Mouse (Mus musculus) kidney, postnatal 0 days (tissue): Measurements from ENCODE around the gene Lad1. TPM values are rescaled to one million over a fixed set of nuclear protein-coding genes. Genes with fewer than 3 reads are reported as not detected.

Experiments used
- ATAC-seq: fragments of 200-750 bp; cut with Nextera tagmentation; replicated peaks from 2 replicates; pipeline ENCODE4 v1.8.0; 2017; ENCODE audit warnings: low read depth, moderate number of reproducible peaks, moderate TSS enrichment, moderate library complexity; ENCODE audit not compliant: low FRiP score
- DNase-seq: peaks from one replicate; pipeline ENCODE4 v3.0.0-alpha.2; 2016; ENCODE audit warnings: low spot score
- H3K27ac ChIP-seq: fragments of 300-500 bp; sonication (generic); 2 replicates; pipeline ENCODE4 v1.5.1; 2014; ENCODE audit warnings: mild to moderate bottlenecking
- H3K27me3 ChIP-seq: fragments of 300-500 bp; sonication (generic); 2 replicates; pipeline ENCODE4 v1.6.1; 2014; ENCODE audit warnings: low read length, mixed read lengths; ENCODE audit not compliant: insufficient read depth
- H3K36me3 ChIP-seq: fragments of 300-500 bp; sonication (generic); 2 replicates; pipeline ENCODE4 v1.6.1; 2014; ENCODE audit warnings: low read length, mixed read lengths; ENCODE audit not compliant: insufficient read depth
- H3K4me1 ChIP-seq: fragments of 300-500 bp; sonication (generic); replicated peaks from 2 replicates; pipeline ENCODE4 v1.6.1; 2014; ENCODE audit warnings: antibody characterized with exemption, low read length, mixed read lengths; ENCODE audit not compliant: insufficient read depth
- H3K4me2 ChIP-seq: fragments of 300-500 bp; sonication (generic); 2 replicates; pipeline ENCODE4 v1.6.1; 2014; ENCODE audit warnings: mild to moderate bottlenecking, low read length, moderate library complexity, mixed read lengths
- H3K4me3 ChIP-seq: fragments of 300-500 bp; sonication (generic); replicated peaks from 2 replicates; pipeline ENCODE4 v1.5.1; 2014; ENCODE audit warnings: low read depth, low read length
- H3K9ac ChIP-seq: fragments of 300-500 bp; sonication (generic); 2 replicates; pipeline ENCODE4 v1.6.1; 2014; ENCODE audit warnings: low read depth, low read length
- H3K9me3 ChIP-seq: fragments of 300-500 bp; sonication (generic); replicated peaks from 2 replicates; pipeline ENCODE4 v1.6.1; 2016; ENCODE audit warnings: low read length, inconsistent platforms, mixed read lengths
- CTCF ChIP-seq: IDR thresholded peaks from 2 replicates; pipeline ENCODE4 v1.5.1; 2016; ENCODE audit warnings: antibody characterized with exemption, low read depth, mild to moderate bottlenecking, moderate library complexity
- WGBS: fragments of 180-500 bp; shearing (Covaris S2); extraction: QIAGEN DNeasy Blood & Tissue Kit; methylation state at CpG from one replicate; pipeline ENCODE4 v1.1.7; 2014; 5-methylcytosine and 5-hydroxymethylcytosine counted together
- polyA plus RNA-seq: library from polyadenylated mRNA; unstranded; fragments of >200 nt; fragmentation: Nextera tagmentation; extraction: Ambion mirVana; gene quantifications from 2 replicates; pipeline ENCODE4 v1.2.1, GENCODE M21; 2015

Gene Lad1
- polyA plus RNA-seq, 1 experiment from 2014 or later: 28.4 TPM

DNA sequence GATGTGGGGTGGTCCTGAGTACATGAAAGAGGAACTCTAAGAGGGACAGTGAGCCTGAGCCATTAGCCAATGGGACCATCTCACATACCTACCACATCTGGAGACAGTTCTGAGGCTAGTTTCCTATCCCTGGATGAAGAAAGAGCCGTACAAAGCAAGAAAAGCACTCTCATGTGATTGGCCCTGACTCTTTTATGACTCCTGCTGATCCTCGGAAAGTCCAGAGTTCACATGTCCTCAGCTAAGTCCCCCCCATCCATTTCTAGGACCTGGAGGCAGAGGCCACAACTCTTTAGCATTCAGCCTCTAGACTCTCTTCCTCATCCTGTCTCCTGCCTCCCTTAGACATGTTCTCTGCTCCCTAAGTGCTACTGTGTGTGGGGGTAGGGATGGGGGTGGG lies 58.9 kb downstream of the Lad1 start:
- Histone ChIP-seq H3K9me3 (no peaks in the 10 kb centered on the region), H3K27me3 (no peaks in the 10 kb centered on the region), H3K4me3 (no peak overlapping the region), H3K4me1 (no peaks in the 10 kb centered on the region), H3K27ac (no peak overlapping the region), H3K9ac (no peak overlapping the region), H3K36me3 (no peaks in the 10 kb centered on the region), H3K4me2 (no peak overlapping the region)
- ATAC-seq (no peak), DNase-seq (no peak)
- no peak for TF ChIP-seq CTCF
- WGBS: 56% methylated on average over 2 of the region's 2 CpGs

DNA sequence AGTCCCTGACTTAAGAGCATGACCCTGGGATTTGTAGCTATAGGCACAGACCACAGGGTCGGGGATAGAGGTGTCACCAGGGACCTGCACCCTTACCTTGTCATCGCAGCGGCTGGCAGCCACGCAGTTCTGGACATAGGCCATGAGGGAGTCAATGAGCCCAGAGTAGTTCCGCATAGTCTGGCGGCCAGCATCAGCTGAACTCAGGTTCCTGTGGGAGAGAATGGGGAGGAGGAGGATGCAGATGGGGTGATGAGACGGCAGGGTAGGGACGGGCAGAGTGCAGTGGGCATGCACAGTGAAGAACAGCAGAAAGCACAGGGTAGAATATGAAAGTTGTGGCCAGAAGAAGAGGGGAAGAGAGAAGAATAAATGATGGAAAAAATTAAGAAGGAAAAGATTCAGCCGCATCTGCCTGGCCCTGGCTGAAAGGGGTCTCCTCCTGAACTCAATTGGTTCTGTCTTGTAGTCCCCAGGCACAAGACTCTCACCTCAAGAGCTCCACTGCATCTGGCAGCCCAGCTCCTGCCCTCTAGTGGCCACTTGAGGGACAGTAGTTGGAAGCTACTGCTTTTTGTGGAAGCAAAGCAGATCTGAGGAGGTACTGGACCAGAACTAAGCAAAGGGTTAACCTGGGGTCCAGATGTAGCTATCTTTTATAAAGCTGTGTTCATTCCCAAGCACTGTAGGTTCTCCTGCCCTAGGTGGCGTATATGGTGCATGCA lies 64.1 kb downstream of the Lad1 start:
- DNase-seq (peak; percentile 64), ATAC-seq (no peak)
- H3K4me2 ChIP-seq: no peak overlapping the region
- H3K9me3 ChIP-seq: no peaks in the 10 kb centered on the region
- no peaks in the 10 kb centered on the region for H3K27me3 ChIP-seq
- H3K4me3 ChIP-seq: no peak overlapping the region
- 65% methylated on average over 10 of the region's 10 CpGs for WGBS
- no peaks in the 10 kb centered on the region for H3K36me3 ChIP-seq
- H3K4me1 ChIP-seq: no peaks in the 10 kb centered on the region
- H3K9ac ChIP-seq: no peak overlapping the region
- TF ChIP-seq CTCF: peak; percentile 90
- H3K27ac ChIP-seq: no peak overlapping the region

Other genes starting within 250 kb of the Lad1 start
- gene Nav1, start 211.3 kb upstream of the Lad1 start, polyA plus RNA-seq: 9.1 and 9.3 TPM in 2 replicates
- 189 and 190 TPM in 2 replicates for gene Csrp1, start 98.5 kb upstream of the Lad1 start, polyA plus RNA-seq
- 76.4 and 78.4 TPM in 2 replicates for gene Phlda3, start 52.5 kb upstream of the Lad1 start, polyA plus RNA-seq
- gene Tnni1, start 39.2 kb upstream of the Lad1 start, polyA plus RNA-seq: 7.9 and 8.9 TPM in 2 replicates
- 2.0 and 5.7 TPM in 2 replicates for gene Tnnt2, start 17.8 kb downstream of the Lad1 start, polyA plus RNA-seq
- 0.22 and 0.24 TPM in 2 replicates for gene Pkp1, start 100.6 kb downstream of the Lad1 start, polyA plus RNA-seq
- gene Igfn1, start 187.7 kb downstream of the Lad1 start, polyA plus RNA-seq: 0.20 and 0.25 TPM in 2 replicates
- gene Tmem9, start 189.6 kb downstream of the Lad1 start, polyA plus RNA-seq: 223 and 242 TPM in 2 replicates
- not detected in 2 replicates for gene Ascl5, start 232.2 kb downstream of the Lad1 start, polyA plus RNA-seq
- gene Cacna1s, start 234.2 kb downstream of the Lad1 start, polyA plus RNA-seq: 0.17 and 0.20 TPM in 2 replicates